Mouse (Mus musculus): Measurements from ENCODE around the gene Snx11. TPM values are rescaled to one million over a fixed set of nuclear protein-coding genes. Genes with fewer than 3 reads are reported as not detected.

Snx11 gene
- polyA plus RNA-seq, 1 experiment from 2014 or later, result 9.8 TPM

DNA sequence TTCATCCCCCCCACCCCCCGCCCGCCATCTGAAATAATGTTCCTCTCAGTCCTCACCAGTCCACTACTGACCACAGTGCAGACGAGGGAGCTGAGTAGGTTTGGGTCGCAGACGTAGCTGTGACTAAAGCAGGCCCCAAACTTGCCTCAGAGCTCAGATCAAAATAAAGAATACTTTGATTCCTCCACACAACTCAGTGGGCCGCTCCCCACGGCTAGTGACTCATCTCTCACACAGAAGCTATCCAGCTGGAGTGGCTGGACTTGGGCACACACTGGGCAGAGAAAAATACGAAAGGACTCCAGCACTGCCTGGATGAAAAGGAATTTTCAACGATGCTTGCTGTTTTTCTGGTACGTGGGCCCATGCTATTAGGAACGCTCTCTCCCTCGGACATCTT is 10.8 kb downstream of the Snx11 start:
- no peak overlapping the region for H3K4me2 ChIP-seq (ENCODE audit: low read depth, low read length)
- H3K4me3 ChIP-seq (ENCODE audit: low read depth, low read length), result no peak overlapping the region
- no peaks in the 10 kb centered on the region for H3K27me3 ChIP-seq (ENCODE audit: control insufficient read depth, insufficient read depth, low read length)
- WGBS, result 83% methylated on average over 12 of the region's 12 CpGs
- H3K9me3 ChIP-seq (replicated peaks; ENCODE audit: control insufficient read depth, low read length), result no peaks in the 10 kb centered on the region
- ATAC-seq (replicated peaks; ENCODE audit: insufficient number of reproducible peaks, low FRiP score, low TSS enrichment, low read depth) (no peak), DNase-seq (ENCODE audit: low spot score) (no peak)
- H3K27ac ChIP-seq (replicated peaks; ENCODE audit: low read depth, low read length), result no peak overlapping the region
- H3K9ac ChIP-seq (replicated peaks; ENCODE audit: low read length), result no peak overlapping the region
- H3K36me3 ChIP-seq (replicated peaks; ENCODE audit: control insufficient read depth, insufficient read depth, low read depth, low read length), result no peaks in the 10 kb centered on the region; the same call in 1 of the 2 replicates
- no peaks in the 10 kb centered on the region for H3K4me1 ChIP-seq (ENCODE audit: control insufficient read depth, insufficient read depth, low read length)

DNA sequence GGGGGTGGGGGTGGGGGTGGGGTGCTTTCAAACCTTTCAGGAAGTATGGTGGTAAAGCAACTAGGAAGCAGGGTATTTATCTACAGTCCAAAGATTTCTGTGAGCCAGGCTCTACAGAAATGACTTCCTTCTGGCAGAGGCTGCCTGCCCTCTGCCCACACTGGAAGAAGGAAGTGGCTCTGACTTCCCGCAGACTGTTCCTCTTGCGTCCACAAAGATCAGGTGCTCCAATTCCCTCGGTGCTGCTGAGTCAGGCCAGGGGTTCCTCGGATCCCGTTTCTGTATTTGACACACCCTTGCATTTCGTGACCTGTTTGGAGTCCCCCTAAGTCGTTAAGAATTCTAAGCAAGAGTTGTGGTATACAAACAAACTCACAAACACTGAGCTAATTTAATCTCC is 11.7 kb downstream of the Snx11 start:
- Histone ChIP-seq H3K27me3 (ENCODE audit: control insufficient read depth, insufficient read depth, low read length) (no peaks in the 10 kb centered on the region), H3K27ac (replicated peaks; ENCODE audit: low read depth, low read length) (no peak overlapping the region), H3K36me3 (replicated peaks; ENCODE audit: control insufficient read depth, insufficient read depth, low read depth, low read length) (no peaks in the 10 kb centered on the region; the same call in 1 of the 2 replicates), H3K4me2 (ENCODE audit: low read depth, low read length) (no peak overlapping the region), H3K9me3 (replicated peaks; ENCODE audit: control insufficient read depth, low read length) (no peaks in the 10 kb centered on the region), H3K4me3 (ENCODE audit: low read depth, low read length) (no peak overlapping the region), H3K4me1 (ENCODE audit: control insufficient read depth, insufficient read depth, low read length) (no peaks in the 10 kb centered on the region), H3K9ac (replicated peaks; ENCODE audit: low read length) (no peak overlapping the region)
- DNase-seq (ENCODE audit: low spot score) (no peak), ATAC-seq (replicated peaks; ENCODE audit: insufficient number of reproducible peaks, low FRiP score, low TSS enrichment, low read depth) (no peak)
- 73% methylated on average over 7 of the region's 7 CpGs for WGBS

DNA sequence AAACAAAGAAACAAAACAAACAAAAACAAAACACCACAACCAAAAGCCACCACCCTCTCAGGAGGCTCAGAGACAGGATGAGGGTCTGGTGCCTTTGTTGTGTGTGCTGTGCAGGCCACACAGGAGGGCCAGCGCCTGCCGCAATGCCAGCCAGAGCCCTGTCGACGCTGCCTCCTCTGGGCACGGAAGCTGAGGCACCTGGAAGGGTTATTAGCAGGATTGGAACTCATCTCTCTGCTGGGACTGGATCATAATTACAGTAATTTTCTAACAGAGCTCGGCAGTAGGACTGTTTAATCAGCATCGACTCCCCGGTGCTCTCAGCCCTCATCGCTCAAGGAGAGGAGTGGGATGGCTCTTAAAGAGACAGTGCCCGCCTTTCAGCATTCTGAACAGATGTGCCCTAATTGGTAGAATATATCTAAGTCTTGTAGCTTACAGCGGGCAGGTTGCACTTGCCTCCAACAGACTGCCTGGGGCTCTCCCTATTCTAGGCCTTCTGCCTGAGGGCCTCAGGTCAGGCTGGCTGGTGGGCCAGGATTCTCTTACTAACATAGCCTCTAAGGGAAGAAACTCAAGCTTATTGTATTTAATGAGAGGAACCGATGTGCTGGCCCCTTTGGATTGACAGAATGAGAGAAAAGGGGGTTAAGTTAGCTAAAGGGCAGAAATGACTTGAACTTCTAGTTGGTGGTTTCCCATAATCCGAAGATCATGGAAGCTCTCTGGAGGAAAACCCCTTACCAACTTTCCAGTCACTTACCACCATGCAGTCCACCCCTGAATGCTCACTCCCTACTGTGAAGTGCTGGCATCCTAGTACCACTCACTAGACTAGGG is 12.6 kb downstream of the Snx11 start:
- Histone ChIP-seq H3K4me1 (ENCODE audit: control insufficient read depth, insufficient read depth, low read length) (no peaks in the 10 kb centered on the region), H3K27me3 (ENCODE audit: control insufficient read depth, insufficient read depth, low read length) (no peaks in the 10 kb centered on the region), H3K27ac (replicated peaks; ENCODE audit: low read depth, low read length) (no peak overlapping the region), H3K4me3 (ENCODE audit: low read depth, low read length) (no peak overlapping the region), H3K9ac (replicated peaks; ENCODE audit: low read length) (no peak overlapping the region; the same call in 1 of the 2 replicates), H3K9me3 (replicated peaks; ENCODE audit: control insufficient read depth, low read length) (no peaks in the 10 kb centered on the region), H3K4me2 (ENCODE audit: low read depth, low read length) (peak overlapping the region; percentile 29), H3K36me3 (replicated peaks; ENCODE audit: control insufficient read depth, insufficient read depth, low read depth, low read length) (no peaks in the 10 kb centered on the region; the same call in 1 of the 2 replicates)
- DNase-seq (ENCODE audit: low spot score), result no peak
- WGBS, result 25% methylated on average over 13 of the region's 13 CpGs
- no peak; the same call in 1 of the 2 replicates for ATAC-seq (replicated peaks; ENCODE audit: insufficient number of reproducible peaks, low FRiP score, low TSS enrichment, low read depth)

DNA sequence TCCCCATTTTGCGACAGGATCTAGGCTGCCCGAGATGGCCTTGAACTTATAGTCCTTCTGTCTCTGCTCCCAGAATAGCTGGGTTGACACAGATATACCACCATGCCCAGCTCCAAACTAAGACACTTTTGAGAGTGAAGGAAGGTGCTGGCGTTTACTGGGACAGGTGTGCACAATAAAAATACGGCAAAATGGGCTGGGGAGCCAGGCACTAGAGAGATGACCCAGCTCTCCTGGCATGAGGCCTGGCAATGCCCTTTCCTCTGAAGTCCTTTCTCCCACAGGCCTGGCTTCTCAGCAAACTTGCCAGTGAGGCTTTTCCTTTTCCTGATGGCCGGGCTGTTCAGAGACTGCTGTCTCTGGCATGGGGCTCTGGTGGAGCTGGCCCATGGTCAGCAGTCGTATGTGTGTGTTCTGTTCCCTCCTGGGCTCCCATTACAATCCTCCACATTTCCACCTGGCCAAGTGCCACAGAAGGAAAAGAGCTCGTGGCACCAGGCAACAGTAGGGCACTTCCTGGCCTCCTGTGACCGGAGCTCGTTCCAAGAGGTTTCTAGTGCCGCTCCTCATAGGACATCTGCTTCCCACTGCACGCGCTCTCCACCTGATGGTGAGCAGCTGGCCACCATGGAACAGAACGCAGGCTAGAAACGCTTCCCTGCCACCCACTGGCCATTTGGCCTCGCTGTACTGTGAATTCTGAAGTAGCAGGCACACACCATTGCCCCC is 14.5 kb downstream of the Snx11 start:
- Histone ChIP-seq H3K36me3 (replicated peaks; ENCODE audit: control insufficient read depth, insufficient read depth, low read depth, low read length) (no peaks in the 10 kb centered on the region; the same call in 1 of the 2 replicates), H3K4me2 (ENCODE audit: low read depth, low read length) (no peak overlapping the region), H3K4me3 (ENCODE audit: low read depth, low read length) (no peak overlapping the region), H3K27ac (replicated peaks; ENCODE audit: low read depth, low read length) (no peak overlapping the region), H3K9me3 (replicated peaks; ENCODE audit: control insufficient read depth, low read length) (no peaks in the 10 kb centered on the region), H3K27me3 (ENCODE audit: control insufficient read depth, insufficient read depth, low read length) (no peaks in the 10 kb centered on the region), H3K4me1 (ENCODE audit: control insufficient read depth, insufficient read depth, low read length) (no peaks in the 10 kb centered on the region), H3K9ac (replicated peaks; ENCODE audit: low read length) (no peak overlapping the region)
- no peak for DNase-seq (ENCODE audit: low spot score)
- WGBS, result 81% methylated on average over 15 of the region's 15 CpGs
- no peak for ATAC-seq (replicated peaks; ENCODE audit: insufficient number of reproducible peaks, low FRiP score, low TSS enrichment, low read depth)

DNA sequence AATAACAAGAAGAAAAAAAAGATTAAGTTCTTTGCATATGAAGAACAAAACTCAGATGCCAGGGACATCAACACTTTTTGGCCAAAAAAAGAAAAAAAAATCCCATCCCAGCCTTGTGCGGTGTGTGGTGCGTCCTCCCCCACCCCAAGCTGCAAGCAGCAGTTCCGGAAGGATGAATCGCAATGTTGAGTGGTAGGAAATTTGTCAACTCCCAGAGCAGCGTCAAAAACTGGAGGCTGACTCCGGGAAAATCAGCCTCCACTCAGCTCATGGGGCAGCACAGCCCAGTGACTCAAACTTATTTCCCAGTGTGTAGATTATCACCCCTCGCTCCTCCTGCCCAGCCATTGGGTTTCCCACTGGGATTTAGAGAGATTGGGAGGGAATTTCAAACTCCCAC is 15.4 kb downstream of the Snx11 start:
- no peak for ATAC-seq (replicated peaks; ENCODE audit: insufficient number of reproducible peaks, low FRiP score, low TSS enrichment, low read depth)
- WGBS, result 75% methylated on average over 7 of the region's 7 CpGs
- Histone ChIP-seq H3K27me3 (ENCODE audit: control insufficient read depth, insufficient read depth, low read length) (no peaks in the 10 kb centered on the region), H3K4me3 (ENCODE audit: low read depth, low read length) (no peak overlapping the region), H3K4me1 (ENCODE audit: control insufficient read depth, insufficient read depth, low read length) (no peaks in the 10 kb centered on the region), H3K27ac (replicated peaks; ENCODE audit: low read depth, low read length) (no peak overlapping the region), H3K36me3 (replicated peaks; ENCODE audit: control insufficient read depth, insufficient read depth, low read depth, low read length) (no peaks in the 10 kb centered on the region; the same call in 1 of the 2 replicates), H3K9me3 (replicated peaks; ENCODE audit: control insufficient read depth, low read length) (no peaks in the 10 kb centered on the region), H3K9ac (replicated peaks; ENCODE audit: low read length) (no peak overlapping the region), H3K4me2 (ENCODE audit: low read depth, low read length) (no peak overlapping the region)
- no peak for DNase-seq (ENCODE audit: low spot score)

DNA sequence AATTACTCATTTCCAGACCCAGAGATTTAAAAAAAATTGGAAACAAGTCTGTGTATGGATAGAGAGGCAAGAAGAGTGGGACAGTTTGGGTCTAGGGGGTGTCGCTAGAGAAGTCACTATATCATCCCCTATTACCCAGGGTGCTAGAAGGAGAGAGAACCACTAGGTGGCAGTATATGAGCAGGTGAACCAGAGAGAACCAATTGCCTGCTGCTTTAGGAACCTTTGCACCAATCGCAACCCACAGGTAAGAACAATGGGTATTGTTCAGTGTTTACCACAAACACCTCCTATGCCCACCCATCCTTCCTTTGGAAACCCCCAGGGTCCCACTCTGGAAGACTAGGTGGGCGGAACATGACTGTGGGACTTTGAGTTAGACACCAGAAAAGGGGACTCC is 17.3 kb downstream of the Snx11 start:
- no peaks in the 10 kb centered on the region; the same call in 1 of the 2 replicates for H3K36me3 ChIP-seq (replicated peaks; ENCODE audit: control insufficient read depth, insufficient read depth, low read depth, low read length)
- H3K9ac ChIP-seq (replicated peaks; ENCODE audit: low read length), result no peak overlapping the region
- H3K4me2 ChIP-seq (ENCODE audit: low read depth, low read length), result no peak overlapping the region
- H3K27ac ChIP-seq (replicated peaks; ENCODE audit: low read depth, low read length), result no peak overlapping the region
- peak; percentile 74 for DNase-seq (ENCODE audit: low spot score)
- WGBS, result 40% methylated on average over 3 of the region's 3 CpGs
- no peaks in the 10 kb centered on the region for H3K27me3 ChIP-seq (ENCODE audit: control insufficient read depth, insufficient read depth, low read length)
- no peaks in the 10 kb centered on the region for H3K9me3 ChIP-seq (replicated peaks; ENCODE audit: control insufficient read depth, low read length)
- no peaks in the 10 kb centered on the region for H3K4me1 ChIP-seq (ENCODE audit: control insufficient read depth, insufficient read depth, low read length)
- peak; percentile 52; the same call in 1 of the 2 replicates for ATAC-seq (replicated peaks; ENCODE audit: insufficient number of reproducible peaks, low FRiP score, low TSS enrichment, low read depth)
- no peak overlapping the region for H3K4me3 ChIP-seq (ENCODE audit: low read depth, low read length)

DNA sequence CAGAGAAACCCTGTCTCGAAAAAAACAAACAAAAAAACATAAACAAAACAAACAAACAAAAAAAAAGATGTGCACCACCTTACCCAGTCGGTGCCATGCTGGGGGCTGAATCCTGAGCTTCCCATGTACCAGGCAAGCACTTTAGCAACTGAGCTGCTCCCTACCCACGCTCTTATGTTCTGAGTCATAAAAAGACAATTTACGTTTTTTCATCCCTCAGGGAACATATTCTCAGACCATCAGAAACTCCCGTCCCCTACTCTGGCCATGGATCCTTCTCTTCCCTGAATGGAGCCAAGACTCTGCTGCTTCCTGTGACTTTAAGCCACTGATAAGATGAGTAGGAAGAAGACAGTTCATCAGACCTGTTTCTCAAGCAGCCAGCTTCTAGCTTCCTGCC is 19.0 kb downstream of the Snx11 start:
- no peak for DNase-seq (ENCODE audit: low spot score)
- H3K9ac ChIP-seq (replicated peaks; ENCODE audit: low read length), result no peak overlapping the region
- H3K9me3 ChIP-seq (replicated peaks; ENCODE audit: control insufficient read depth, low read length), result no peaks in the 10 kb centered on the region
- H3K4me2 ChIP-seq (ENCODE audit: low read depth, low read length), result no peak overlapping the region
- H3K36me3 ChIP-seq (replicated peaks; ENCODE audit: control insufficient read depth, insufficient read depth, low read depth, low read length), result no peaks in the 10 kb centered on the region
- 70% methylated on average over 5 of the region's 5 CpGs for WGBS
- H3K27me3 ChIP-seq (ENCODE audit: control insufficient read depth, insufficient read depth, low read length), result no peaks in the 10 kb centered on the region
- ATAC-seq (replicated peaks; ENCODE audit: insufficient number of reproducible peaks, low FRiP score, low TSS enrichment, low read depth), result no peak
- no peak overlapping the region for H3K27ac ChIP-seq (replicated peaks; ENCODE audit: low read depth, low read length)
- H3K4me1 ChIP-seq (ENCODE audit: control insufficient read depth, insufficient read depth, low read length), result no peaks in the 10 kb centered on the region
- H3K4me3 ChIP-seq (ENCODE audit: low read depth, low read length), result no peak overlapping the region

DNA sequence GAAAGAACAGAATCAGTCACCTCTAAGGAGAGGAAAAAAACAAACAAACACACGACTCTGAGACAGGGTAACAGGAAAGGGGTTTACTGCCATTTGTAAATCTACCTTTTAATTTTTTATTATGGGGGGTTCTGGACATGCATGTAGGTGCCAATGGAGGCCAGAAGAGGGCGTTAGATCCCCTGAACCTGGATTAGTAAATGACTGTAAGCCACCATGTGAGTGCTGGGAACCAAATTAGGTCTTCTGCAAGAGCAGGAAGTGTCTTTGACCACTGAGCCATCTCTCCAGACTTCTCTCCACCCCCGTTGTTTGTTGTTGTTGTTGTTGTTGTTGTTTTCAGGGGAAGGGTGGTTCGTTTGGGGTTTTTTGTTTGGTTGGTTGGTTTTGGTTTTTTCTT is 19.9 kb downstream of the Snx11 start:
- H3K36me3 ChIP-seq (replicated peaks; ENCODE audit: control insufficient read depth, insufficient read depth, low read depth, low read length), result no peaks in the 10 kb centered on the region
- WGBS, result 56% methylated on average over 4 of the region's 4 CpGs
- no peaks in the 10 kb centered on the region for H3K27me3 ChIP-seq (ENCODE audit: control insufficient read depth, insufficient read depth, low read length)
- no peaks in the 10 kb centered on the region for H3K4me1 ChIP-seq (ENCODE audit: control insufficient read depth, insufficient read depth, low read length)
- H3K9ac ChIP-seq (replicated peaks; ENCODE audit: low read length), result no peak overlapping the region
- H3K4me2 ChIP-seq (ENCODE audit: low read depth, low read length), result no peak overlapping the region
- DNase-seq (ENCODE audit: low spot score) (no peak), ATAC-seq (replicated peaks; ENCODE audit: insufficient number of reproducible peaks, low FRiP score, low TSS enrichment, low read depth) (no peak)
- no peak overlapping the region for H3K4me3 ChIP-seq (ENCODE audit: low read depth, low read length)
- H3K9me3 ChIP-seq (replicated peaks; ENCODE audit: control insufficient read depth, low read length), result no peaks in the 10 kb centered on the region
- no peak overlapping the region for H3K27ac ChIP-seq (replicated peaks; ENCODE audit: low read depth, low read length)

Measured in embryonic facial prominence, embryonic 11.5 days (tissue).